Mouse (Mus musculus) megakaryocyte, adult 5-6 weeks (primary cell): ENCODE data around the gene Hmga1. TPM values are rescaled to one million over a fixed set of nuclear protein-coding genes. Genes with fewer than 3 reads are reported as not detected.

ENCODE experiments used
- total RNA-seq, 2 experiments: library from RNA; stranded (forward) in 1 of 2; stranded (reverse) in 1 of 2; fragments of 153-499, 151-499 nt in 1 of 2; fragments of 221-1000, 200-1000 nt in 1 of 2; gene quantifications; 2 replicates each; pipeline versions ENCODE4 v1.2.3 to v1.2.4; 2015 to 2017

Hmga1 gene
- total RNA-seq, 2 experiments from 2014 or later, result 89.8 to 159 TPM

Other genes starting within 250 kb of the Hmga1 start
- gene Grm4, start 35.1 kb upstream of the Hmga1 start, total RNA-seq (2015), result not detected in 2 replicates
- gene Grm4, start 35.1 kb upstream of the Hmga1 start, total RNA-seq (2017), result not detected in 2 replicates
- 58.0 and 63.8 TPM in 2 replicates for gene AI413582, start 9.3 kb downstream of the Hmga1 start, total RNA-seq (2015)
- 55.4 and 62.9 TPM in 2 replicates for gene AI413582, start 9.3 kb downstream of the Hmga1 start, total RNA-seq (2017)
- gene Nudt3, start 67.0 kb downstream of the Hmga1 start, total RNA-seq (2015), result 32.3 and 32.9 TPM in 2 replicates
- gene Nudt3, start 67.0 kb downstream of the Hmga1 start, total RNA-seq (2017), result 91.6 and 93.8 TPM in 2 replicates
- not detected in 2 replicates for gene RPS10-NUDT3, start 78.7 kb downstream of the Hmga1 start, total RNA-seq (2015)
- gene RPS10-NUDT3, start 78.7 kb downstream of the Hmga1 start, total RNA-seq (2017), result not detected in 2 replicates
- gene Rps10, start 80.2 kb downstream of the Hmga1 start, total RNA-seq (2015), result 1,486 and 1,560 TPM in 2 replicates
- 1,634 and 1,837 TPM in 2 replicates for gene Rps10, start 80.2 kb downstream of the Hmga1 start, total RNA-seq (2017)
- gene Pacsin1, start 99.0 kb downstream of the Hmga1 start, total RNA-seq (2015), result 0.87 and 1.2 TPM in 2 replicates
- 0.44 and 0.61 TPM in 2 replicates for gene Pacsin1, start 99.0 kb downstream of the Hmga1 start, total RNA-seq (2017)
- not detected in 2 replicates for gene Spdef, start 172.5 kb downstream of the Hmga1 start, total RNA-seq (2015)
- gene Spdef, start 172.5 kb downstream of the Hmga1 start, total RNA-seq (2017), result not detected in 2 replicates